Mouse (Mus musculus) MEL (cell line): ENCODE results near the gene Gm49358.

Experiments
- CTCF ChIP-seq, 3 experiments: IDR thresholded peaks in 2 of 3; conservative IDR thresholded peaks in 1 of 3; 2 replicates each; pipeline ENCODE4 v1.5.1; 2011 to 2012; ENCODE audit warnings: low read length in 3 of 3, low read depth in 2 of 3, mild to moderate bottlenecking in 2 of 3, improper control_type of control experiment in 1 of 3, inconsistent platforms in 1 of 3, mixed read lengths in 1 of 3, moderate library complexity in 1 of 3; ENCODE audit not compliant: control insufficient read depth in 1 of 3, insufficient read depth in 1 of 3, poor library complexity in 1 of 3, severe bottlenecking in 1 of 3
- E2F4 ChIP-seq: IDR thresholded peaks from 2 replicates; pipeline ENCODE4 v1.6.1; 2011; ENCODE audit warnings: low read depth, low read length, improper control_type of control experiment, borderline replicate concordance
- EP300 ChIP-seq, 2 experiments: IDR thresholded peaks; 2 replicates each; pipeline ENCODE4 v1.6.1; 2011; ENCODE audit warnings: improper control_type of control experiment in 2 of 2, low read length in 2 of 2, low read depth in 1 of 2, mild to moderate bottlenecking in 1 of 2
- ETS1 ChIP-seq: IDR thresholded peaks from 2 replicates; pipeline ENCODE4 v1.6.1; 2012; ENCODE audit warnings: low read depth, mild to moderate bottlenecking, inconsistent platforms, low read length, improper control_type of control experiment, moderate library complexity
- HCFC1 ChIP-seq: IDR thresholded peaks from 2 replicates; pipeline ENCODE4 v1.6.1; 2012; ENCODE audit warnings: low read depth, mild to moderate bottlenecking, inconsistent platforms, low read length, improper control_type of control experiment, moderate library complexity
- MAZ ChIP-seq: IDR thresholded peaks from 2 replicates; pipeline ENCODE4 v1.6.1; 2012; ENCODE audit warnings: low read depth, mild to moderate bottlenecking, inconsistent platforms, low read length, improper control_type of control experiment
- POLR2AphosphoS2 ChIP-seq: IDR thresholded peaks from 2 replicates; pipeline ENCODE4 v1.6.1; 2011; ENCODE audit warnings: low read length, improper control_type of control experiment
- SMC3 ChIP-seq: IDR thresholded peaks from 2 replicates; pipeline ENCODE4 v1.6.1; 2011; ENCODE audit warnings: low read depth, low read length, improper control_type of control experiment
- UBTF ChIP-seq: IDR thresholded peaks from 2 replicates; pipeline ENCODE4 v1.6.1; 2012; ENCODE audit warnings: low read depth, mild to moderate bottlenecking, inconsistent platforms, low read length, improper control_type of control experiment, moderate library complexity, borderline replicate concordance; ENCODE audit not compliant: insufficient read depth
- ZC3H11A ChIP-seq: IDR thresholded peaks from 2 replicates; pipeline ENCODE4 v1.6.1; 2012; ENCODE audit warnings: low read depth, mild to moderate bottlenecking, inconsistent platforms, low read length, improper control_type of control experiment
- ZKSCAN1 ChIP-seq: IDR thresholded peaks from 2 replicates; pipeline ENCODE4 v1.6.1; 2012; ENCODE audit warnings: low read depth, mild to moderate bottlenecking, inconsistent platforms, low read length, improper control_type of control experiment, moderate library complexity
- ZMIZ1 ChIP-seq: IDR thresholded peaks from 2 replicates; pipeline ENCODE4 v1.6.1; 2012; ENCODE audit warnings: low read depth, mild to moderate bottlenecking, inconsistent platforms, low read length, improper control_type of control experiment, moderate library complexity

DNA sequence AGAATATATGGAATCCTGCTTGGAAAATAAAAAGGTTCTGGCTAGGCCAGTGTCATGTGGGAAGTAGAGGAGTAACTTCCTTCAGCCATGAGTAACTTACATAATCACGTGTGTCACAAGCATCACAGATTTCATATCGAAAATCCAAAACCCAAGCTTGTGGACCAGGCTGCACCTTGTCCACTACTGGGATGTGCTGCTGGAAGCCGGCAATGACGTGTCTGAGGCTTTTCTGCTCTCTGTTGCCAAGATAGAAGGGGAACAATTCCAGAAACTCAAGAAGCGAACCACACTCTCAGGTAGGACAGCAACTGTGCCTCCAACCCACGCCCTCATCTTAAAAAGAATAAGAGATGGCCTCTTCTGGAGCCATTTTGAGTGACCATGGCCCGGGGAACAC is 19.5 kb upstream of the Gm49358 start:
- no peak for TF ChIP-seq POLR2AphosphoS2
- no peak for TF ChIP-seq ZKSCAN1
- no peak for TF ChIP-seq CTCF (IDR thresholded peaks at IDR 0.05 in 2 of 3, conservative IDR thresholded peaks at IDR 0.05 in 1 of 3; ENCODE audit: control insufficient read depth in 1 of 3, insufficient read depth in 1 of 3, low read depth in 2 of 3, low read length in 3 of 3, poor library complexity in 1 of 3, severe bottlenecking in 1 of 3)
- TF ChIP-seq E2F4: no peak
- TF ChIP-seq UBTF: no peak
- no peak for TF ChIP-seq MAZ
- no peak for TF ChIP-seq ZMIZ1
- TF ChIP-seq ZC3H11A: no peak
- TF ChIP-seq EP300 (IDR thresholded peaks at IDR 0.05; ENCODE audit: low read depth in 1 of 2, low read length in 2 of 2): no peak
- TF ChIP-seq ETS1: no peak
- no peak for TF ChIP-seq SMC3
- TF ChIP-seq HCFC1: no peak
